Mouse (Mus musculus) kidney, adult 2 months (tissue): ENCODE results near the gene Zc3h4. TPM values are rescaled to one million over a fixed set of nuclear protein-coding genes. Genes with fewer than 3 reads are reported as not detected.

Experiments used
- DNase-seq: peaks from one replicate; pipeline ENCODE4 v3.0.0; 2021
- H3K27ac ChIP-seq: fragments of 200-500 bp; 2 replicates; pipeline ENCODE4 v1.5.1; 2012; ENCODE audit warnings: low read depth, low read length, control low read depth, inconsistent platforms; ENCODE audit not compliant: insufficient read depth
- H3K27me3 ChIP-seq: fragments of 200-500 bp; replicated peaks from 2 replicates; pipeline ENCODE4 v1.6.1; 2012; ENCODE audit warnings: mild to moderate bottlenecking, moderate library complexity, low read length, inconsistent platforms; ENCODE audit not compliant: control insufficient read depth, insufficient read depth
- H3K36me3 ChIP-seq: fragments of 200-500 bp; 2 replicates; pipeline ENCODE4 v1.6.1; 2012; ENCODE audit warnings: mild to moderate bottlenecking, moderate library complexity, low read length, inconsistent platforms; ENCODE audit not compliant: control insufficient read depth, insufficient read depth
- H3K4me1 ChIP-seq: fragments of 200-500 bp; 2 replicates; pipeline ENCODE4 v1.6.1; 2011; ENCODE audit warnings: low read length; ENCODE audit not compliant: control insufficient read depth, insufficient read depth
- H3K4me3 ChIP-seq: fragments of 200-500 bp; 2 replicates; pipeline ENCODE4 v1.5.1; 2011; ENCODE audit warnings: mild to moderate bottlenecking, low read depth, low read length, control low read depth; ENCODE audit not compliant: insufficient read depth
- CTCF ChIP-seq: fragments of 200-500 bp; conservative IDR thresholded peaks from 2 replicates; pipeline ENCODE4 v1.5.1; 2011; ENCODE audit warnings: low read depth, mild to moderate bottlenecking, control low read depth, low read length, moderate library complexity, mixed read lengths; ENCODE audit not compliant: insufficient read depth, insufficient read length
- POLR2A ChIP-seq: fragments of 200-500 bp; IDR thresholded peaks from one replicate; pipeline ENCODE4 v1.6.1; 2011; ENCODE audit warnings: low read depth, low read length, control low read depth
- WGBS: fragments of 180-500 bp; shearing (Covaris S2); methylation state at CpG from one replicate; pipeline ENCODE4 v1.1.7; 2018; 5-methylcytosine and 5-hydroxymethylcytosine counted together
- polyA plus RNA-seq: library from polyadenylated mRNA; depleted of rRNA; stranded (reverse); fragments of >200 nt; gene quantifications from 2 replicates; pipeline ENCODE4 v1.2.3, GENCODE M21; 2012

Zc3h4 gene
- polyA plus RNA-seq, 1 experiment: 23.9 TPM

GRCm38 (mm10) chr7:16463214-16463613, 62.5 kb downstream of the Zc3h4 start:
- DNase-seq: peak; percentile 80
- 2% methylated on average over 14 of the region's 14 CpGs for WGBS
- Histone ChIP-seq H3K4me1 (no peaks in the 10 kb centered on the region), H3K36me3 (no peaks in the 10 kb centered on the region), H3K27me3 (no peaks in the 10 kb centered on the region), H3K27ac (no peak overlapping the region), H3K4me3 (no peak overlapping the region)
- TF ChIP-seq CTCF (peak; percentile 91), POLR2A (no peak)

GRCm38 (mm10) chr7:16465160-16465559, 64.5 kb downstream of the Zc3h4 start:
- TF ChIP-seq CTCF (peak; percentile 94), POLR2A (no peak)
- WGBS: 5% methylated on average over 8 of the region's 8 CpGs
- H3K36me3 ChIP-seq: no peaks in the 10 kb centered on the region
- H3K4me3 ChIP-seq: no peak overlapping the region
- H3K27me3 ChIP-seq: no peaks in the 10 kb centered on the region
- H3K27ac ChIP-seq: no peak overlapping the region
- no peaks in the 10 kb centered on the region for H3K4me1 ChIP-seq
- DNase-seq: peak; percentile 77

GRCm38 (mm10) chr7:16465568-16465967, 64.9 kb downstream of the Zc3h4 start:
- H3K27ac ChIP-seq: no peak overlapping the region
- WGBS: 85% methylated on average over 5 of the region's 5 CpGs
- no peaks in the 10 kb centered on the region for H3K36me3 ChIP-seq
- no peak overlapping the region for H3K4me3 ChIP-seq
- H3K27me3 ChIP-seq: no peaks in the 10 kb centered on the region
- H3K4me1 ChIP-seq: no peaks in the 10 kb centered on the region
- TF ChIP-seq CTCF (no peak), POLR2A (no peak)
- no peak for DNase-seq

GRCm38 (mm10) chr7:16466565-16466964, 65.9 kb downstream of the Zc3h4 start:
- no peak overlapping the region for H3K27ac ChIP-seq
- 76% methylated on average over 4 of the region's 4 CpGs for WGBS
- H3K36me3 ChIP-seq: no peaks in the 10 kb centered on the region
- no peak for TF ChIP-seq POLR2A
- TF ChIP-seq CTCF: peak; percentile 30
- H3K4me3 ChIP-seq: no peak overlapping the region
- no peak for DNase-seq
- no peaks in the 10 kb centered on the region for H3K27me3 ChIP-seq
- H3K4me1 ChIP-seq: no peaks in the 10 kb centered on the region

GRCm38 (mm10) chr7:16468115-16468514, 67.4 kb downstream of the Zc3h4 start:
- no peak for DNase-seq
- 21% methylated on average over 5 of the region's 5 CpGs for WGBS
- TF ChIP-seq POLR2A: no peak
- no peak for TF ChIP-seq CTCF

GRCm38 (mm10) chr7:16471549-16471948, 70.8 kb downstream of the Zc3h4 start:
- H3K36me3 ChIP-seq: no peaks in the 10 kb centered on the region
- TF ChIP-seq POLR2A: no peak
- peak; percentile 47 for TF ChIP-seq CTCF
- no peak overlapping the region for H3K4me3 ChIP-seq
- no peaks in the 10 kb centered on the region for H3K4me1 ChIP-seq
- H3K27me3 ChIP-seq: peaks cover 5% of the 10 kb centered on the region
- peak; percentile 18 for DNase-seq
- H3K27ac ChIP-seq: no peak overlapping the region
- 53% methylated on average over 9 of the region's 9 CpGs for WGBS

More at GRCm38 (mm10) chr7:16468115-16468514, 67.4 kb downstream of the Zc3h4 start:
- no peaks in the 10 kb centered on the region for H3K4me1 ChIP-seq
- H3K27me3 ChIP-seq: no peaks in the 10 kb centered on the region
- no peak overlapping the region for H3K4me3 ChIP-seq
- no peak overlapping the region for H3K27ac ChIP-seq
- no peaks in the 10 kb centered on the region for H3K36me3 ChIP-seq

GRCm38 (mm10) chr7:16472116-16472709, 71.5 kb downstream of the Zc3h4 start:
- TF ChIP-seq POLR2A: no peak
- no peak for TF ChIP-seq CTCF
- H3K27me3 ChIP-seq: peaks cover 5% of the 10 kb centered on the region
- no peak overlapping the region for H3K4me3 ChIP-seq
- no peak for DNase-seq
- WGBS: 26% methylated on average over 17 of the region's 17 CpGs
- no peaks in the 10 kb centered on the region for H3K36me3 ChIP-seq
- H3K4me1 ChIP-seq: no peaks in the 10 kb centered on the region
- H3K27ac ChIP-seq: no peak overlapping the region
